Mouse (Mus musculus) fat pad, adult 2 months (tissue): ENCODE results near the gene Mrgpra4.

Experiments
- DNase-seq: peaks from one replicate; pipeline ENCODE4 v3.0.0-alpha.2; 2011; ENCODE audit warnings: low read depth, low spot score; ENCODE audit errors: extremely low read depth

Gene Mrgpra4

DNA sequence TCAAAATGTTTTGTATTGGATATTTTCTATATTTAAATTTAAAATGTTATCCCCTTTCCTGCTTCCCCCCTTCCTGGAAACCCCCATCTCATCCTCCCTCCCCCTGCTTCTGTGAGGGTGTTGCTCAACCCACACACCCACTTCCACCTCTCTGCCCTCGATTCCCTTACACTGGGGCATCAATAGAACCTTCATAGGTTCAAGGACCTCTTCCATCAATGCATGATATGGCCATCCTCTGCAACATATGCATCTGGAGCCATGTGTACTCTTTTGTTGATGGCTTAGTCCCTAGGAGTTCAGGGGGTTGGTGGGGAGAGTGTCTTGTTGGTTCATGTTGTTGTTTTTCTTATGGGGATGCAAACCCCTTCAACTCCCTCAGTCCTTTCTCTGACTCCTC, at the start of gene Mrgpra4:
Mrgpra4 (minus strand) TSS at position 101 of the 400 bp plus-strand sequence.
- no peak for DNase-seq

GRCm38 (mm10) chr7:48027497-48027896, 45.6 kb upstream of the Mrgpra4 start, which contains the start of gene Mrgprx1:
Gene Mrgprx1 (minus strand): TSS chr7:48027597.
- no peak for DNase-seq

- no peak for DNase-seq
Measured at GRCm38 (mm10) chr7:48017874-48018273, 36.0 kb upstream of the Mrgpra4 start.

DNA sequence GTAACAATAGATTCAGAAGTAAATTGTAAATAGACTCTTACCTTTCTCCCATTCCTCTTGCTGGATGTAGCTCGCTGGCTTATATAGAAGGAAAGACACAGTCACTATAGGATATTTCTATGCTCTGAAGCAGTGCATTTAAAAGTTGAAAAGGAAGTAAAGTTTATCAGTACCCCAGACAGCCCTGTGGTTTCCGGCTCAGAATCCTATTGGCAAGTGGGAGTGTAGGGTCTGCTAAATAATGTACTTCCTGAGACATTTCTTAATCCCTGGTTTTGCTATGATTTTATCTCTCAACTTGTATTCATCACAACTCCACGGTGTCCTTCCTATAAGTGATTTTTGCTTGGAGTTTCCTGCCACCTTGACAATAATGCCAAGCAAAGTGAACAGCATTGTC, 13.8 kb upstream of the Mrgpra4 start:
- DNase-seq = no peak

DNA sequence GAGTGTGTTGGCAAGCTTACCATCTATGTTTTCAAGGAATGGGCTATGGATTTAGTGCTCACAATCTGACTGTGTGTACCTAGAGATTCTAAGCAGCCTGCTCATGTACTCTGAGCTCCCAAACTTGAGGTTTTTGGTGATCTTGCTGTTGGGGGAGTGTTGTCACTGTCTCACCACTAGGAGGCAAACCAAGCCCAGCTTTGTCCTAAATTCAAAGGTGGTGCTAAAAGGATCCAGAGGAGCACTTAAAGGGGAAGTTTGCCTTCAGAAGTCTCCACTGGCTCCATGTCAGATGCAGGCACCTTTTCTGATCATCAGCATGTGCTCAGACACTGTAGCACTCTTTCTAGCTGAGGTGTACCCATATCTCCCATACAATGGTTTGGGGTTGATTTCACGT, 4.9 kb upstream of the Mrgpra4 start:
- no peak for DNase-seq
